Mouse (Mus musculus) layer of hippocampus, adult 11-12 months (tissue): ENCODE measurements around the gene Taf13.

Source experiments
- DNase-seq: peaks from one replicate; pipeline ENCODE4 v3.0.0; 2022; ENCODE audit warnings: low spot score

Gene Taf13

DNA sequence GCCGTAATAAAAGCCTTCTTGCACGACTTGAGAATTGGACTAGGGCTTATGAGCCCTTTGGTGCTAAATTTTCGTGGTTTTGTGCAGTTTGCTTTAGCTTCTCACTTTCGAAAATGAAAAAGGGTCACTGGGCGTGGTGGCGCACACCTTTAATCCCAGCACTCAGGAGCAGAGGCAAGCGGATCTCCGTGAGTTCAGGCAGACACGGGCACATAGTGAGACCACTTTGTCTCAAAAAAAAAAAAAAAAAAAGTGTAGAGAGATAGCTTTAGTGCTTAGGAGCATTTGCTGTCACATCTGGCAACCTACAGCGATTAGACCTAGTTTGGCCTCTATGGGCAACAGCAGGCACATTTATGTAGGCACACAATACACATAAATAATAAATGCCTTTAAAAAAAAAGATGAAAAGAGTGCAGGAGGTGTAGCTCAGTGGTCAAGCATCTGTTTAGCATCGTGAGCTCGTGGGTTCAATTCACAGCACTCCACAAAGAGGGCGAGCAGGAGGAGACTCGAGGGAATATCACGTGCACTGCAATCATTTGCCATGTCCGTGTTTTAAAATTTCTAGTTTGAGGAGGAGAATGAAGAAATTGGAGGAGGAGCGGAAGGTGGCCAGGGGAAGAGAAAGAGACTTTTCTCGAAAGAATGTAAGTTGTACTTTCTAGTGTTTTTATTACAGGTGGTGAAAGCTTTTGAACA is 962 bp downstream of the Taf13 start:
- no peak for DNase-seq

DNA sequence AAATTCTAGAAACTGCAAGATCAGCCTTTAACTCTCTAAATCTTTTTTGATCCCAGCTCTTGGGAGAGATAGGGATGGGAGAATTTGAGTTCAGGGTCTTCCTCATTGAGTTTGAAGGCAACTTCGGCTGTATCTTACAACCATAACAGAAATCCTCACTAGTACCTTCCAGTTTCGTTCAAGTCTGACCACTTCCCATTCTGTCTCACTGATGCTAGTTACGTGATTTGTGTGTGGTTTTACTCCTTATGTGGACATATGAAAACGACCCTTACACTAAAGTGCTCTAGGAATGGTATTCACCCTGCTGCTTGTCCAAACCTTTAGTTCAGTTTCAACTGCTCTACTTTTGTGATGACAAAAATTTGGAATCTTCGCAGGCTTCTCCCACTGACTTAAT is 2.5 kb downstream of the Taf13 start:
- DNase-seq: no peak

DNA sequence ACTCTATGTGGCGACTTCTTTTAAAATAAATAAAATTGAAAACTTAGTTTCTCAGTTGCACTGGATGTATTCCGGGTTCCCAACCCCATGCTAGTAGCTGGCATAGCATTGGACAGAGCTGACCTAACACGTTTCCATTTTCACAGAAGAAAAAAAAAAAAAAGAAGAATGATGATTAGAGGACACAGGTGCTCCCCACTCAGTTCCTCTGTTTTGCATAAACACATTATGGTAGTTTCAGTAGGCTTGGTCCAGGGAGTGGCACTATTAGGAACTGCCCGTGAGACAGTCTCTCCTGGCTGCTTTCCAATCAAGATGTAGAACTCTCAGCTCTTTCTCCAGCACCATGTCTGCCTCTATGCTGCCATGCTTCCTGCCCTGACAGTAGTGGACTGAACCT is 13.1 kb downstream of the Taf13 start:
- DNase-seq: no peak

DNA sequence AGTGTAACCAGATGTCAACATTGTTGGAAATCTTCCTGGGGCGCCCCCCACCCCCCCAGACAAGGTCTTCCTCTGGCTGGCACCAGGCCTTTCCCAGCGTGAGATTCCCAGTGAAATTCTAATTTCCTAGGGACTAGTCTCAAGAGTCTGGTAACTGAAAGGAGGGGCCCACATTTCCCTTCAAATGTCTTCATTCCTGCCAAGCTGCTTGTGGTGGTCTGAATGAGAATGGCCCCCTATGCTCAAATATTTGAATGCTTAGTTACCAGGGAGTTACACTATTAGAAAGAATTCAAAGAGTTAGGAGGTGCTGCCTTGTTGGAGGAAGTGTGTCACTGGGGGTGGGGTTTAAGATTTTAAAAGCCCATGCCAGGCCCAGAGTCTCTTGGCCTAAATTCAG is 16.9 kb downstream of the Taf13 start:
- DNase-seq: no peak

DNA sequence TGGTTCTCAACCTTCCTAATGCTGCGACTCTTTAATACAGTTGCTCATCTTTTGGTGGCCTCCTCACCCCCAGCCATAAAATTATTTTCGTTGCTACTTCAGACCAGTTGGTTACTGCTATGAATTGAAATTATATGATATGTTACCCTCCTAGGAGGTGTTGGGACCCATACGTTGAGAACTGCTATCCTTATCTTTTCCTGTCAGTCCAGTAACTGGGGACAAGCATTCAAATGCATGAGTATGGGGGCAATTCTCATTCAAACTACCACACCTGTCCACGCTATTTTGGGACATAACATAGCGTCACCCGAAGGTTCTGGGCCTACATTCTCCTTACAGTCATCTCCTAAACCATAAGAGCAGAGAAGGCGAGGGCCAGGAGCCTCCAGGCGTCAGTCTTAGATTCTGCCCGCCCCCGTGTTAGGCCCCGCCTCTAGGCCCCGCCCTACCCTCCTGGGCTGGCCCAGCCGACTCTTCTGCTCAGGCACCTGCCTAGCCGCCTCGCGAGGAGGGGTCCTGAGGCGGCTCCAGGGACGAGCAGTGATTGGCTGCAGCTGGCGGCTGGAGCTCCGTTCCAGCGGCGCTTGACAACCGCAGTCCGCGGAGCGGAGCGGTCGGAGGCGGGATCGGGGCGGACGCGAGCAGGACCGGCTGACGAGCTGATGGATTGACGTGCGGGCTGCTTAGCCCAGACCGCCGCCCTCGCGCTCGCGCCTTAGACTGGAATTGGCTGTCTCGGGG is 19.5 kb downstream of the Taf13 start, which contains the start of gene Wdr47:
Gene Wdr47 (plus strand): TSS at position 494 of the 744 bp plus-strand sequence.
- DNase-seq: peak; percentile 95

DNA sequence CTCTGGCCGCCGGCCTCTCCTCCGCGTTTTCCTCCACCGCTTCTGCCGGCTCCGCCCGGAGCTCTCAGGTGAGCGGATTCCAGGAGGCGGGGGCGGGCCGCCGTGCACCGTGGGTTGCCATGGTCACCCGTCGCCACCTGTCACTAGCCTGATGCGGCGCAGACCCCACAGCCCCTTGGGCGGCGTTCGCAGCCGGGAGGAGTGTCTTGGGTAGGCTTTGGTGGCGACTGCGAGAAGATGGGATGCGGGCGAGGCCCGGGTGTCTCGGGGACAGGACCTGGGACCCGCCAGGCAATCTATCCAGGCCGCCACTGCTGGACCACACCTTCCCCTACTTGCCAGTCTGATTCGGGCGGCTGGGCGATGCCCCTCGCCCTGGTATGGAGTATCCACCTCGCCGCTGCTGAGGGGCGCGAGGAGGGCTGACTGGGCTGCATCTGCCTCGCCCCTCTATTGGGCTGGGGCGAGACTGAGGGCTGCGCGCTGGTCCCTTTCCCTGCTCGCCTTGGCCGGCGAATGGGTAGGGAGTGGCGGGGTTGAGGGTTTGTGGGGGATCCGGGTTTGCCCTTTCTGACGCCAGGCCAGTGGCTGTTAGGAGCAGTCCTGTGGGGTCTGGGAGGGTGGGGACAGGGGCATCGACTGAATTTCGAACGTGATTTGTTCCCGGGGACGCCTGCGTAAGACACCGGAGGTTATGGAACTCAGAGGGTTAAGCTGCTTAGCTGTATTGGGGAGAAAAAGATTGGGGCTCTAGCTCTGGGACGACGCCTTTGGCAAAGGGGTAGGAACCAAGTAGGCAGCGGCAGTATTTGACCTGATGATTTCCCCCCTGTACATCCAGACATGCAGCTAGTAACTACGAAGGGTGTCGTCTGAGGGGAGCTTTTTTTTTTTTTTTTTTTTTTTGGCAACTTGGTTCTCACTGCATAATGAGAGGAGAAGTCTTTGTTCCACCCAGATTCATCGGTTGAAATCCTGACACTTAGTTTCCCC is 20.3 kb downstream of the Taf13 start:
- no peak for DNase-seq

DNA sequence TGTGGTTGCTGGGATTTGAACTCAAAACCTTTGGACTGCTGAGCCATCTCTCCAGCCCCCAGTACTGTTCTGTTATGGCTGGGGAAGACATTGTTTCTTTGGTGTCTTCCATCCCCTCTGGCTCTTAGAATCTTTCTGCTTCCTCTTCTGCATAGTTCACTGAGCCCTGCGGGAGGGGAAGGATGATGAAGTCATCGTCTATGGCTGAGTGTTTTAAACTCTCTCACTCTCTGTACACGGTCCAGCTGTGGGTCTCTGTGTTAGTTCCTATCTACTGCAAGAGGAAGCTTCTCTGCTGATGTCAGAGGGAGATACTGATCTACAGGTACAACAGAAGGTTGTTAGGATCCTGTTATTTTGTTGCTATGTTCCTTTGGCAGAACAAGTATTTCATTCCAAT is 37.4 kb downstream of the Taf13 start:
- no peak for DNase-seq
